ENCODE assay signal across 8 mouse cellular contexts in genomic region chr8:121376116-121376950, GRCm38 (mm10).
DNase-seq lines count a peak whose midpoint lies in the region; ATAC-seq lines count a peak whose summit lies in the region.

No protein-coding gene starts in this region.

- H3K9ac ChIP-seq in liver, embryonic 11.5 days (ENCODE audit: low read depth, low read length): no peak overlapping the region
- H3K9ac ChIP-seq in heart, embryonic 14.5 days (ENCODE audit: low read length): no peak overlapping the region
- H3K9ac ChIP-seq in stomach, embryonic 15.5 days: no peak overlapping the region

- H3K9me3 ChIP-seq in liver, embryonic 11.5 days (ENCODE audit: control insufficient read depth, low read length): no peaks in the 10 kb centered on the region
- no peaks in the 10 kb centered on the region for H3K9me3 ChIP-seq in heart, embryonic 14.5 days (ENCODE audit: control insufficient read depth, low read length)
- no peaks in the 10 kb centered on the region for H3K9me3 ChIP-seq in stomach, embryonic 15.5 days
- H3K9me3 ChIP-seq in midbrain, embryonic 10.5 days (replicated peaks): no peaks in the 10 kb centered on the region

- peaks cover 5% of the 10 kb centered on the region; the same call in 1 of the 2 replicates for H3K27me3 ChIP-seq in liver, embryonic 11.5 days (replicated peaks; ENCODE audit: control insufficient read depth, insufficient read depth, low read length)
- no peaks in the 10 kb centered on the region for H3K27me3 ChIP-seq in heart, embryonic 14.5 days (ENCODE audit: control insufficient read depth, insufficient read depth, low read length)
- H3K27me3 ChIP-seq in stomach, embryonic 15.5 days (replicated peaks): no peaks in the 10 kb centered on the region
- peaks cover 31% of the 10 kb centered on the region; the same call in 1 of the 2 replicates for H3K27me3 ChIP-seq in midbrain, embryonic 10.5 days (ENCODE audit: low read depth, poor library complexity, severe bottlenecking)

- ATAC-seq in liver, embryonic 11.5 days (replicated peaks; ENCODE audit: low FRiP score): no peak
- ATAC-seq in heart, embryonic 14.5 days (ENCODE audit: insufficient number of reproducible peaks, insufficient read depth, low FRiP score, low read depth): peak; percentile 85
- ATAC-seq in stomach, embryonic 15.5 days (ENCODE audit: insufficient read depth, low FRiP score, low read depth): peak; percentile 29; the same call in 1 of the 2 replicates
- ATAC-seq in monocyte, adult 5-6 weeks (replicated peaks; ENCODE audit: insufficient number of reproducible peaks, low FRiP score, low TSS enrichment, poor library complexity, severe bottlenecking): no peak

- no peak overlapping the region for H3K4me2 ChIP-seq in liver, embryonic 11.5 days
- H3K4me2 ChIP-seq in heart, embryonic 14.5 days (ENCODE audit: low read length): no peak overlapping the region
- H3K4me2 ChIP-seq in stomach, embryonic 15.5 days: no peak overlapping the region

- H3K27ac ChIP-seq in liver, embryonic 11.5 days (ENCODE audit: low read depth, low read length): no peak overlapping the region
- peak overlapping the region; percentile 81 to 93 for H3K27ac ChIP-seq in heart, embryonic 14.5 days (replicated peaks in 1 of 2; ENCODE audit: control insufficient read depth in 1 of 2, insufficient read depth in 1 of 2, low read depth in 2 of 2, low read length in 2 of 2)
- peak overlapping the region; percentile 35; the same call in 1 of the 2 replicates for H3K27ac ChIP-seq in stomach, embryonic 15.5 days
- no peak overlapping the region for H3K27ac ChIP-seq in midbrain, embryonic 10.5 days (replicated peaks)

- no peak overlapping the region for H3K4me3 ChIP-seq in liver, embryonic 11.5 days (ENCODE audit: low read depth, low read length)
- H3K4me3 ChIP-seq in heart, embryonic 14.5 days (ENCODE audit: control insufficient read depth in 1 of 2, insufficient read depth in 1 of 2, low read depth in 1 of 2, low read length in 2 of 2): no peak overlapping the region
- no peak overlapping the region for H3K4me3 ChIP-seq in stomach, embryonic 15.5 days (replicated peaks)
- no peak overlapping the region for H3K4me3 ChIP-seq in midbrain, embryonic 10.5 days

- no peaks in the 10 kb centered on the region for H3K36me3 ChIP-seq in liver, embryonic 11.5 days (ENCODE audit: control insufficient read depth, insufficient read depth, low read length)
- no peaks in the 10 kb centered on the region for H3K36me3 ChIP-seq in heart, embryonic 14.5 days (ENCODE audit: control insufficient read depth, insufficient read depth, low read length)
- H3K36me3 ChIP-seq in stomach, embryonic 15.5 days: no peaks in the 10 kb centered on the region
- H3K36me3 ChIP-seq in midbrain, embryonic 10.5 days: no peaks in the 10 kb centered on the region

- WGBS in liver, embryonic 11.5 days: 56% methylated on average over 10 of the region's 10 CpGs
- WGBS in heart, embryonic 14.5 days: 21% methylated on average over 10 of the region's 10 CpGs
- 64% methylated on average over 10 of the region's 10 CpGs for WGBS in stomach, embryonic 15.5 days
- WGBS in midbrain, embryonic 10.5 days: 80% methylated on average over 10 of the region's 10 CpGs

- peaks cover 26% of the 10 kb centered on the region for H3K4me1 ChIP-seq in liver, embryonic 11.5 days (replicated peaks; ENCODE audit: control insufficient read depth, insufficient read depth, low read length)
- peaks cover 38 to 41% of the 10 kb centered on the region in 2 experiments for H3K4me1 ChIP-seq in heart, embryonic 14.5 days (ENCODE audit: control insufficient read depth in 2 of 2, insufficient read depth in 2 of 2, low read length in 2 of 2)
- H3K4me1 ChIP-seq in stomach, embryonic 15.5 days: peaks cover 35% of the 10 kb centered on the region
- peaks cover 43% of the 10 kb centered on the region for H3K4me1 ChIP-seq in midbrain, embryonic 10.5 days

- peak; percentile 34 for DNase-seq in liver
- DNase-seq in liver, embryonic 11.5 days (ENCODE audit: low spot score): no peak
- peak; percentile 15 for DNase-seq in cerebellum, adult 9-10 months
- peak; percentile 89 to 93 for DNase-seq in kidney, postnatal 36 days
- no peak for DNase-seq in midbrain, embryonic 10.5 days (ENCODE audit: low spot score)

Comparison
In these comparisons a context has a peak if more than half of its experiments do, and no peak if none do; other contexts are left out.
1. DNase-seq: peak in liver (single experiment), cerebellum, adult 9-10 months (single experiment) and kidney, postnatal 36 days (2 of 2); none in liver, embryonic 11.5 days (single experiment) and midbrain, embryonic 10.5 days (single experiment).
2. ATAC-seq: peak in heart, embryonic 14.5 days (single experiment) and stomach, embryonic 15.5 days (single experiment); none in liver, embryonic 11.5 days (single experiment) and monocyte, adult 5-6 weeks (single experiment).
3. H3K27ac ChIP-seq: peak in heart, embryonic 14.5 days (2 of 2) and stomach, embryonic 15.5 days (single experiment); none in liver, embryonic 11.5 days (single experiment) and midbrain, embryonic 10.5 days (single experiment).